Mouse (Mus musculus): ENCODE measurements at regions not wholly inside any gene's neighbourhood (a gene's known extent, or its start where the extent isn't known, plus 50 kb on each side); places are given as distances from the start of the nearest gene placed in this dataset.

DNA sequence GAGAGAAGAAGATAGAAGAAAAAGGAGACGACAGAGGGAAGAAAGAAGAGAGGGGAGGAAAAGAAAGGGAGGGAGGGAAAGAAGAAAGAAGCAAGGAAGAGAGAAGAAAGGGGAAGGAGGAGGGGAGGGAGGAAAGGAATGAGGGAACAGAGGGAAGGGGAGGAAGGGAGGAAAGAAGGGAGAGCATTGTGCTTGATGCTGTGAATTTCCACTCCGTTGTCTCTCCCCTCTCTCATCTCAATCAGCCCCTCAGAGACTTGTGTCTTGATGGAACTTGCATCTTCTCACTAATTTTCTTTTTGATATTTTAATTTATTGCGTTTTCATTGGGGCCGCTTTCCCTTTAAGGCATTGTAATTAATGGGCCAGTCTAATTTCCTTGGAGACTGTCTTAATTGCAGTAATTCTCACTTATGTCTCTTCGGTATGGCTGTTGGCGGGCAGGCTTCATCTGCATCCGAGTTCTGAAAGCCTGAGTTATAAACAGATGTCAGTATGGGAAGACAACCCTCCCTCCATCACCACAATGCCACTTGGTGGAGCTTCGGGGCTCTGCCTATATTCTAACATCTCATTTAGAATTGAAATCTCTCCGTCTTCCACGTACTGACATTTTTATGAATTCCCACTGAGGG is 111.4 kb upstream of the Xylt1 start:
- DNase-seq: no peak

GRCm38 (mm10) chr7:117278388-117278961 is 102.3 kb upstream of the Xylt1 start:
- DNase-seq: no peak

- DNase-seq: no peak
Observed at GRCm38 (mm10) chr7:117282194-117282593, 98.6 kb upstream of the Xylt1 start.

- no peak for DNase-seq
Observed at GRCm38 (mm10) chr7:117285206-117285605, 95.6 kb upstream of the Xylt1 start.

GRCm38 (mm10) chr7:117285985-117286384 is 94.8 kb upstream of the Xylt1 start:
- DNase-seq: no peak

- DNase-seq: no peak
Observed at GRCm38 (mm10) chr7:117303705-117304104, 77.1 kb upstream of the Xylt1 start.

- no peak for DNase-seq
Observed at GRCm38 (mm10) chr7:117310586-117311200, 70.1 kb upstream of the Xylt1 start.

- no peak for DNase-seq
Observed at GRCm38 (mm10) chr7:117311316-117311715, 69.5 kb upstream of the Xylt1 start.

- no peak for DNase-seq
Observed at GRCm38 (mm10) chr7:117316126-117316805, 64.5 kb upstream of the Xylt1 start.

DNA sequence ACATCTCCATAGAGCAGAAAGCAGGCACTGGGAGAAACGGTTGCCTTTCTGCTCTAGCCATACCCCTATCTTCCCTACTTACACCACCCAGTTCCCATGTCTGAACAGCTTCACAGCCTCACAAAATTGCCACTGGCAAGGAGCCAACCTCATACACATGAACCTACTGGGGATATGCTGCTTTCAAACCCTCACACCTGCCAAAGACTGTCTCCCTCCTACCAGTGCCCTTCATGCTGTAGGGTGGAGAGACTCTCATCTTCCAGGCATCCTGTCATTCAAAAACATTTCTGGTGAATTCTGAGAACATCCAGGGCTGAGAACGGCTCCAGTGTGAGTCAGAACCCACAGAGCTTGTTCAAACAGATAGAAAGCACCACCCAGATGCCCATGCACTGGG is 63.4 kb upstream of the Xylt1 start:
- DNase-seq: peak; percentile 42

DNA sequence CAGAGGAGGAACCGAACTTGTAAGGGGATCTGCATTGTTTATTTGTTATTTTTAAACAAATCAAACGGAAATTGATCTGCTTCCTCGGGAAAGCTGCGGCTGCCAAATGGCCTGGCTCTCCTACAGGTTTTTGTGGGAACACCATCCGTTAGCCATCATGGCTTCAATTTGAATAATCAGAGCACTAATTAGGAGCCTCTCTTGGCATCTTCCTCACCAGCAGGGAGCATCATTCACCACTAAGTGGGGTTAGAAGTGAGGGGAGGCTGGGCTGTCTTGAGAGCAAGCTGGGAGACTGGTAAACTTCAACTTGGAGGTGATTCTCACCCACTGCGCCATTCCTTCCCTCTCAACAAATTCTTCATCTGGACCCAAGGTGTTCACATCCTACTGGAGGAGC is 60.2 kb upstream of the Xylt1 start:
- DNase-seq: no peak
